Mouse (Mus musculus): ENCODE results near the gene Satb1.

DNA sequence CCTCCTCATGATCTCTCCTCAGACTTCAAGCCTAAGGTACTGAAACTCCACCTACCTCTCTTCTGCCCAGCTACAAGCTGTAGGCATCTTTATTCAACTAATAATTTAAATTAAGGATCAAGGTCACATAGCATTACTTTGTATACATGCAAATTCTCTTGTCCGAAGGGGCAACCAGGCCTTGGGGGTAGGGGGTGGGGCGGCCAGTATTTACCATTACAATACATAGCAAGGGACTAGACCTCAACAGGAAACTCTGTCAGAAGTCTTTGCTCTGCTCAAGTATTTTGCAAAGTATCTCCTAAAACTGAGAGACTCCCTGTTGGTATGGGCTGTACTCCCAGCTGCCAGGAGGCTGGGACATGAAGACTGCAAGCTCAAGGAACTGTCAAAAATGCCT, 137.8 kb downstream of the Satb1 start:
- no peak for TF ChIP-seq POLR2A (IDR thresholded peaks at IDR 0.05; ENCODE audit: low read depth, low read length)
- TF ChIP-seq CTCF (IDR thresholded peaks at IDR 0.05; ENCODE audit: extremely low read depth, insufficient read depth, insufficient read length, insufficient replicate concordance) = no peak
